Mouse (Mus musculus): ENCODE results near the gene 6030468B19Rik. TPM values are rescaled to one million over a fixed set of nuclear protein-coding genes. Genes with fewer than 3 reads are reported as not detected.

6030468B19Rik gene
- total RNA-seq, 1 experiment = not detected

DNA sequence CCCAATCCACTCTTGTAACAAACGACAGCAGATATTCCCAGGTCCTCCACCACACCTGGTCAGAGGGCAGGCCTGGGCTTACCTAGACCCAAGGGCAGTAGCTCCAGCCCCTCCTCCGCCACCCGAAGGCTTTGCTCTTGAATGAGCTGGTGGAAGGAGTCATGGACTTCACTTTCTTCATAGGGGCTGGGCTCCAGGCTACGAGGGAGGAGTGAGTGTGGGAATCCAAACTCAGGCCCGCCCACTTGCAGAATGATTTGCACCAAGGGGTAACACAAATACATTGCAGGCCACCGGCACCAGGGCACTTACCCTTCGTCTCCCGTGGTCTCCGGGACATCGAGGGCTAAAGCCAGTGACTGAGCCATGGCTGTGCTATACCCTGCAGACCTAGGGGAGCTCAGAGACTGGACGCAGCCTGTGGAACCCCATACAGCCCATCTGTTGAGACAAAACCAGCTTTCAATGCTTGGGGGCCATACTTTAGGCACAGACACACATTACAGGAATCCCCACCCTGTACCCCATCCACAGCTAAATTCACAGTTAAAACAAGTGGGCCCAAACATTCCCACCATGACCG is 18.5 kb upstream of the 6030468B19Rik start:
- Histone ChIP-seq H3K36me3 (ENCODE audit: control insufficient read depth, insufficient read depth, low read length, poor library complexity, severe bottlenecking) (peaks cover 29% of the 10 kb centered on the region), H3K9me3 (ENCODE audit: control insufficient read depth, insufficient read depth, low read depth, low read length) (no peaks in the 10 kb centered on the region), H3K9ac (ENCODE audit: insufficient read depth, low read depth, low read length, poor library complexity, severe bottlenecking) (peak overlapping the region; percentile 35; the same call in 1 of the 2 replicates), H3K4me1 (ENCODE audit: control insufficient read depth in 2 of 2, insufficient read depth in 2 of 2, low read length in 2 of 2, poor library complexity in 1 of 2) (peaks cover 5 to 29% of the 10 kb centered on the region in 2 experiments; a peak in 3 of 4 replicates), H3K4me3 (ENCODE audit: insufficient read depth in 1 of 2, low read depth in 1 of 2, low read length in 2 of 2, poor library complexity in 1 of 2, severe bottlenecking in 1 of 2) (peak overlapping the region; percentile 73 to 78), H3K27ac (ENCODE audit: insufficient read depth, low read depth, low read length, poor library complexity, severe bottlenecking) (no peak overlapping the region)
- in situ Hi-C loops (cut with MboI; ENCODE audit: low sequenced_read_pairs in 2 of 2, unreplicated experiment in 2 of 2) = no loop called here
- TF ChIP-seq CHD2 (IDR thresholded peaks at IDR 0.05; ENCODE audit: low read depth, low read length) (no peak), ZC3H11A (IDR thresholded peaks at IDR 0.05; ENCODE audit: borderline replicate concordance, low read depth, low read length) (no peak), MAFK (IDR thresholded peaks at IDR 0.05; ENCODE audit: insufficient read depth, low read depth, low read length) (no peak), ZNF384 (IDR thresholded peaks at IDR 0.05; ENCODE audit: low read depth, low read length) (no peak), HCFC1 (IDR thresholded peaks at IDR 0.05; ENCODE audit: borderline replicate concordance, insufficient read depth, low read length) (no peak)
- no peak for DNase-seq (ENCODE audit: low read depth, low spot score)

GRCm38 (mm10) chr11:117779434-117780198 is 17.8 kb upstream of the 6030468B19Rik start:
- Histone ChIP-seq H3K9me3 (ENCODE audit: control insufficient read depth, insufficient read depth, low read depth, low read length) (no peaks in the 10 kb centered on the region), H3K4me1 (ENCODE audit: control insufficient read depth in 2 of 2, insufficient read depth in 2 of 2, low read length in 2 of 2, poor library complexity in 1 of 2) (peaks cover 8 to 29% of the 10 kb centered on the region in 2 experiments; a peak in 3 of 4 replicates), H3K9ac (ENCODE audit: insufficient read depth, low read depth, low read length, poor library complexity, severe bottlenecking) (peak overlapping the region; percentile 74; the same call in 1 of the 2 replicates), H3K36me3 (ENCODE audit: control insufficient read depth, insufficient read depth, low read length, poor library complexity, severe bottlenecking) (peaks cover 22% of the 10 kb centered on the region), H3K4me3 (ENCODE audit: insufficient read depth in 1 of 2, low read depth in 1 of 2, low read length in 2 of 2, poor library complexity in 1 of 2, severe bottlenecking in 1 of 2) (peak overlapping the region; percentile 73 to 78), H3K27ac (ENCODE audit: insufficient read depth, low read depth, low read length, poor library complexity, severe bottlenecking) (no peak overlapping the region)
- TF ChIP-seq CHD2 (IDR thresholded peaks at IDR 0.05; ENCODE audit: low read depth, low read length) (no peak), ZC3H11A (IDR thresholded peaks at IDR 0.05; ENCODE audit: borderline replicate concordance, low read depth, low read length) (no peak)
- DNase-seq (ENCODE audit: low read depth, low spot score) = no peak
- in situ Hi-C loops (cut with MboI; ENCODE audit: low sequenced_read_pairs in 2 of 2, unreplicated experiment in 2 of 2) = no loop called here

DNA sequence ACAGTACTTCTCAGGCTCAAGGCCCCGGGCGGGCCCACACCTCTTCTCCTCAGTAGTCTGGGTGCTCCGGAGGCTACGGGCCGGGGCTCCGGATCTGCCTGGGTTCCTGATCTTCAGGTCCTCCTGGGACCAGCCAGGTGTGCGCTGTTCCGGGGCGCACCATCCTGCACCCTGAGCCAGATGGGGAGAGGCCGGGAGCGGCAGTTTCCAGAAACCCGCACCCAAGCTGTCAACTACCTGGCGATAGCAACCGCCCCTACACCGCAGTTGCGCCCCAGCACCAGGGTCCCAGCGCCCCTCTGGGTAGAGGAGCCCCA is 17.3 kb upstream of the 6030468B19Rik start:
- Histone ChIP-seq H3K9me3 (ENCODE audit: control insufficient read depth, insufficient read depth, low read depth, low read length) (no peaks in the 10 kb centered on the region), H3K9ac (ENCODE audit: insufficient read depth, low read depth, low read length, poor library complexity, severe bottlenecking) (peak overlapping the region; percentile 74), H3K4me3 (ENCODE audit: insufficient read depth in 1 of 2, low read depth in 1 of 2, low read length in 2 of 2, poor library complexity in 1 of 2, severe bottlenecking in 1 of 2) (peak overlapping the region; percentile 73 to 78), H3K4me1 (ENCODE audit: control insufficient read depth in 2 of 2, insufficient read depth in 2 of 2, low read length in 2 of 2, poor library complexity in 1 of 2) (peaks cover 8 to 29% of the 10 kb centered on the region in 2 experiments; a peak in 3 of 4 replicates), H3K27ac (ENCODE audit: insufficient read depth, low read depth, low read length, poor library complexity, severe bottlenecking) (peak overlapping the region; percentile 24; the same call in 1 of the 2 replicates), H3K36me3 (ENCODE audit: control insufficient read depth, insufficient read depth, low read length, poor library complexity, severe bottlenecking) (peaks cover 18% of the 10 kb centered on the region)
- no peak for DNase-seq (ENCODE audit: low read depth, low spot score)
- TF ChIP-seq MAFK (IDR thresholded peaks at IDR 0.05; ENCODE audit: insufficient read depth, low read depth, low read length) (no peak), CHD2 (IDR thresholded peaks at IDR 0.05; ENCODE audit: low read depth, low read length) (no peak), ZC3H11A (IDR thresholded peaks at IDR 0.05; ENCODE audit: borderline replicate concordance, low read depth, low read length) (no peak), HCFC1 (IDR thresholded peaks at IDR 0.05; ENCODE audit: borderline replicate concordance, insufficient read depth, low read length) (no peak), ZNF384 (IDR thresholded peaks at IDR 0.05; ENCODE audit: low read depth, low read length) (no peak)
- in situ Hi-C loops (cut with MboI; ENCODE audit: low sequenced_read_pairs in 2 of 2, unreplicated experiment in 2 of 2) = no loop called here

- no peak for TF ChIP-seq HCFC1 (IDR thresholded peaks at IDR 0.05; ENCODE audit: borderline replicate concordance, insufficient read depth, low read length)
- TF ChIP-seq MAFK (IDR thresholded peaks at IDR 0.05; ENCODE audit: insufficient read depth, low read depth, low read length) = no peak
- Histone ChIP-seq H3K4me3 (ENCODE audit: insufficient read depth in 1 of 2, low read depth in 1 of 2, low read length in 2 of 2, poor library complexity in 1 of 2, severe bottlenecking in 1 of 2) (peak overlapping the region; percentile 73 to 78), H3K9me3 (ENCODE audit: control insufficient read depth, insufficient read depth, low read depth, low read length) (no peaks in the 10 kb centered on the region), H3K4me1 (ENCODE audit: control insufficient read depth in 2 of 2, insufficient read depth in 2 of 2, low read length in 2 of 2, poor library complexity in 1 of 2) (peaks cover 8 to 29% of the 10 kb centered on the region in 2 experiments; a peak in 3 of 4 replicates), H3K36me3 (ENCODE audit: control insufficient read depth, insufficient read depth, low read length, poor library complexity, severe bottlenecking) (peaks cover 14% of the 10 kb centered on the region), H3K27ac (ENCODE audit: insufficient read depth, low read depth, low read length, poor library complexity, severe bottlenecking) (peak overlapping the region; percentile 69; the same call in 1 of the 2 replicates), H3K9ac (ENCODE audit: insufficient read depth, low read depth, low read length, poor library complexity, severe bottlenecking) (peak overlapping the region; percentile 74)
- in situ Hi-C loops (cut with MboI; ENCODE audit: low sequenced_read_pairs in 2 of 2, unreplicated experiment in 2 of 2) = no loop called here
- peak; percentile 89 for DNase-seq (ENCODE audit: low read depth, low spot score)
Measured at GRCm38 (mm10) chr11:117780582-117781111, 16.8 kb upstream of the 6030468B19Rik start.
